Mouse (Mus musculus): ENCODE measurements around the gene Ext2.

Ext2 gene

GRCm38 (mm10) chr2:93677231-93677630 is 145.1 kb downstream of the Ext2 start:
- no peak for DNase-seq (ENCODE audit: low read depth)

GRCm38 (mm10) chr2:93671573-93672184 is 150.7 kb downstream of the Ext2 start:
- DNase-seq (ENCODE audit: low read depth), result no peak

DNA sequence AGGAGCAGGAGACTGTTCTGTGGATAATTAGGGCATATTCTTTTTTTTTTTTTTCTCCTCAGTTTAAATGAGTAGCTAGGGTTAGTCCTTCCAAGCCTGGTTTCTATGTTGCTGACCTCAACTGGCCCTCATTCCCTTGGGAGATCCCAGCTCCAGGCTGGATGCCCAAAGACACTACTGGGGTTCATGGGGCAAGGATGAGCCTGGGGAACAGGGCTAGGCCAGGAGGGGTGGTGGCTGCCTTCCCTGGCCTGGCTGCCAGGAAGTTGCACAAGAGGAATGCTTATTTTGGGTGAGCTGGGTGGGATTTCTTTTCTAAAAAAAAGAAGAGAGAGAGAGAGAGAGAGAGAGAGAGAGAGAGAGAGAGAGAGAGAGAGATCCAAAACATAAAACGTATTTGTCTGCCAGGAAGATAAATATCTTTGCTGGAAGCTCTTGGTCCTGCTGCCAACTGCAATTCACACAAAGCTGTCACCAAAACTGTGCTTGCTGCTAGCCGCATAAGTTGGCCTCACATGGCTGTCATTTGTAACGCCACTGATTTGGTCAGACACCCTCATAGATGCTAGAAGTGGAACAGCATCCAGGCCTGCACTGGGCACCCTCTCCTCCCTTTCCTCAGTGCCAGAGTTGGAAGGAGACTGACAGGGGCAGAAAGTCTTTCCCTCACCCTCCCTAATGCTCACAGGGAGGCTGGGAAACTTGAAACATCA is 156.1 kb downstream of the Ext2 start:
- DNase-seq (ENCODE audit: low read depth), result no peak

- DNase-seq (ENCODE audit: low read depth), result no peak
These were observed 156.9 kb downstream of the Ext2 start for GRCm38 (mm10) chr2:93665472-93665871.

GRCm38 (mm10) chr2:93662240-93662865 is 160.0 kb downstream of the Ext2 start:
- DNase-seq (ENCODE audit: low read depth), result no peak

DNA sequence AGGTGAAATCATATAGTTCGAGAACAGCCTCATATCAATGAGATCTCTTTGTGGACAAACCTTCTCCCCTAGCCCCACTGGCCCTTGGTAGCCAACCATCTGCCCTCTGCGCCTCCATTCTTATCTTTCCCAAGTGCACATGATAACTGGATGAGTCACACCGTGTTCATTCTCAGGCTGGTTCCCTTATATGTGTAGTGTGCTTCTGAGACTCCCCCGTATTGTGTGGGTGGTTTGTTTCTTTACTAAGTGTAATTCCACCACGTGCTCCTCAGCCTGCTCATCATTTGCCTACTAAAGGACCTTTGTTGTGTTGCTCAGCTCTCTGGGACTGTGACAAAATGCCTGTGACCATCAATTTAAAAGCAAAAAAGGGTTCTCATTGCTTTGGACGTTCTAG is 161.3 kb downstream of the Ext2 start:
- no peak for DNase-seq (ENCODE audit: low read depth)

GRCm38 (mm10) chr2:93659705-93660308 is 162.6 kb downstream of the Ext2 start:
- DNase-seq (ENCODE audit: low read depth), result no peak

DNA sequence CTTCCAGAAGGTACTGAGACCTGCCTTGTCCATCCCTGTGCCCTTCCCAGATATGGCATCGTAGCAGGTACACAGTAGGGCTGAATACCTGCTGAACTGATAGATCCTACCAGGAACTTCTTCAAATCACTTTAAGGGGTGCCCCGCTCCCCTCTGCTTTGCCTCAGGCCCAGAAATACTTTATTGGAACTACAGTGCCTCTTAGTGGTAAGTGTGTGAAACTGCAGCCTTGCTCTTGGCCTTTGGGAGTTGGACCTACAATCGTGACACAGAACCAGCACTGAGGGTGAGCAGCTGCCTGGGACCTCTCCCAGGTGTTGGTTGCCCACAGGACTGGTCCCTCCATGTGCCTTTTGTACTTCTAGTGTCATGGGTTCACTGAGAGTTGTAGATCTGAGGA is 163.4 kb downstream of the Ext2 start:
- peak; percentile 53 for DNase-seq (ENCODE audit: low read depth)

GRCm38 (mm10) chr2:93654336-93655055 is 167.9 kb downstream of the Ext2 start:
- no peak for DNase-seq (ENCODE audit: low read depth)

- DNase-seq (ENCODE audit: low read depth), result no peak
These were observed 173.0 kb downstream of the Ext2 start for GRCm38 (mm10) chr2:93649243-93649870.

GRCm38 (mm10) chr2:93647924-93648575 is 174.3 kb downstream of the Ext2 start:
- no peak for DNase-seq (ENCODE audit: low read depth)

- DNase-seq (ENCODE audit: low read depth), result peak; percentile 31
These were observed 175.1 kb downstream of the Ext2 start for GRCm38 (mm10) chr2:93647051-93647923.

DNA sequence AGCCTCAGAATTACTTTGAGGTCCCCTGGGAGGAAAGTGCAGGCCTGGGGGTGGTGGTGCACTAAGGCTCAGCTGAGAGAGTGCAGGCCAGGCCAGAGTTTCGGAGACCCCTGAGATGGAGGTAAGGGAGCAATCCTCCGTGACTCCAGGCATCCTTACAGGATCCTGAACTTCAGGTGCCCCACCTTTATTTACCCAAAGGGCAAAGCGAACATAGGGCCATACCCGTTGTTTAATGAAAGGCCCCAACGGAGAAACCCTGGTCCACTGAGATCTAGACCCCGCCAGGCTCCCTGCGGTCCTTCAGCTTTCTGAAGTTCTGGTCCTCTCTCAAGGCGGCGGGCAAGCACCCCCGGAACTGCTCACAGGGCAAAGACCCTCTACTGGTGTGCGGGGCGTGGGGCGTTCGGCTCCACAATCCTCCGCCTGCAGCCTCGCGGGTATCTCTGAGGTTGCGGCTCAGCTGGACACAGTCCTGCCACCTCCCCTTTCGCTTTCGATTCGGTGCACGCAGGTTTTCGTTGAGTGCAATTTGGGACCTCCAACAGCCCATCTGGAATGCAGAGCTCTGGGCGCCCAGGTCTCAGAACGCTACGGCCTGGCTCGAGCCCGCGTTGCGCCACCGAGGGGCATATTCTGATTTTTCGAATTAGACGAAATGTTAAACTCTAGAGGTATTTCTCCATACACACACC is 176.6 kb downstream of the Ext2 start:
- peak; percentile 35 for DNase-seq (ENCODE audit: low read depth)

DNA sequence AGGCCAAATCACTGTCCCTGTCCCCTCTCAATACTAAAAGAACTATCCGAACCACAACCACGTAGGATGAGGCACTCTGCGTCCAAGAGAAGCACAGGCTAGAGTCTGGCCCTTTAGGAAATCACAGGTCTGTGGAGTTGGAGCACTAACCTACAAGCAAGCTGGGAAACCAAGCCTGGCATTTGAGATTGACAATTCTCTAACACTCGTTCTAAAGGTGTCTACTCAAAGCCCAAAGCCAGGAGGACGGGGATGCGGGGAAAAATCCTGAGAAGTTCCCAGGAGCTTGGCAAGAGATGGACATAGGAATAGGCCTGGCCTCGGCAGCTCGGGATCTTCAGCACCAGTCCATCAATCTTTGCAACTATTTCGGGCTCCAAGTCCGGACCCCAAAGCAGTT is 177.2 kb downstream of the Ext2 start:
- no peak for DNase-seq (ENCODE audit: low read depth)

GRCm38 (mm10) chr2:93644731-93645130 is 177.6 kb downstream of the Ext2 start:
- DNase-seq (ENCODE audit: low read depth), result no peak

DNA sequence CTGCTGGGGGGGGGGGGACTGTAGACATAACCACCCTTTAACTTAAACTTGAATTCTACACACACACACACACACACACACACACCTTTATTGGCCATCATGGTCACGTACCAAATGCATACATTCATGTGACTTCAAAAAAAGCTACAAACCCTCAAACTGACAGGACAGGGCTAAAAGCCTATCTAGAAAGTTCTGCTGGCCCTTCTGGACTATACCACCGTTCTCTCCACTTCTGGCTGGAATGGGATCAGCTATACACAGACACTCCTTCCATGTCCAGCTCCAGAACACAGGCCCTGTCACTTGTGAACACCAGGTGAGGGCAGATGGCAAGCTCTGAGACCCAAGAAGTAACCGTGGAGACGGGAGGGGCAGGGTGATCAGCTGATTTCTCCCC is 178.1 kb downstream of the Ext2 start:
- no peak for DNase-seq (ENCODE audit: low read depth)

GRCm38 (mm10) chr2:93643403-93643780 is 179.0 kb downstream of the Ext2 start:
- no peak for DNase-seq (ENCODE audit: low read depth)

DNA sequence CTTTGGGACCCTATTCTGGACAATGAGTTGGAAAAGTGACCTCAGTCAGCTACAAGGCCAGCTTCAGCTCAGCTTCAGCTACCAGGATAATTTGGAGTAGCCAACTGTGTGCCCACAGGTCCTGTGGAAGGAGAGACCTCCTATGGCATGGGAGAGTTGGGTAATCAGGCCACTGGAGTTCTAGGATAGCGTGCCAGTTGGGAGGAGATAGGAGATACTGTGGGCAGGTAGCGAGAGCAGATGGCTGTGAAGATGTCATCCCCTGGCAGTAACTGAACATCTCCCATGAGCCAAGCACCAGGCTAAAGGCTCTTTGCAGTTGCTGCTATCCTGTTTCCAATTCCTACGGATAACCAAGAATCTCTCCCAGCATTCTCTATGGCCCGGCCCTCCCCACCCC is 187.8 kb downstream of the Ext2 start:
- DNase-seq (ENCODE audit: low read depth), result no peak

DNA sequence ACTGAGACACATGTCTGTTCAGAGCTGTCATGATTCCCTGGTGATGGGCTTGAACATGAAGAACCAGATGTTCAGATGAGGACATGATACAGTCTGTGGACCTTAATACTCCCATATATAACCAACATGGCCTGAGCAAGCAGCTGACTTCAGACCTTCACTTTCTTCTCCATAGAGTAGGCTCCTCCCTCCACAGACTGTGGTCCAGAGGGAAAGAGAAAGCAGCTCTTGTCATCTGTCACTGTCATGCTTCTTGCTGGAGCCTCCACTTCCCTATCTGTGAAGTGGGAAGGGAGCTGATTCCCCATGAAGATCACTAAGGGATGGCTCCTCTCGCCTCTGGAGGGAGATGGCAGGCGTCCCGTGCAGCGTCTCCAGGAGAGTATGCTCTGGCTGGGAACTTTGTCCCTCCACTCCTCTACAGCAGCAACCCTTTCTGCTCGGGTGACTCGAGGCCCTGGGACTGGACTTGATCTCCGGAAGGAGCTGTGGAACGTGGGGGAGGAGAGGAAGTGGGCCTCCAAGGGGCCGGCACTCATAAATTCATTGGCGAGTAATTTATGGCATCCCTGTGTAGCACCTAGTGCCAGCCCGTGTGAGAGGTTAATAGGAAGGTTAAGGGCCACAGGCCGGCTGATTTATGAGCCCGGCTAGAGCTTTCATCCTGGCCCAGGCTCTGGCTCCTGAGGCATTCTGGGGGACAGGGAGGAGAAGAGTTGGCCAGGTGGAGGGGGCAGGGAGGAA is 197.5 kb downstream of the Ext2 start:
- no peak for DNase-seq (ENCODE audit: low read depth)
